Mouse (Mus musculus): ENCODE measurements around the gene Rbms3.
A peak's percentile ranks its signal among the peaks of the same experiment; 100 is the strongest.

Rbms3 gene

DNA sequence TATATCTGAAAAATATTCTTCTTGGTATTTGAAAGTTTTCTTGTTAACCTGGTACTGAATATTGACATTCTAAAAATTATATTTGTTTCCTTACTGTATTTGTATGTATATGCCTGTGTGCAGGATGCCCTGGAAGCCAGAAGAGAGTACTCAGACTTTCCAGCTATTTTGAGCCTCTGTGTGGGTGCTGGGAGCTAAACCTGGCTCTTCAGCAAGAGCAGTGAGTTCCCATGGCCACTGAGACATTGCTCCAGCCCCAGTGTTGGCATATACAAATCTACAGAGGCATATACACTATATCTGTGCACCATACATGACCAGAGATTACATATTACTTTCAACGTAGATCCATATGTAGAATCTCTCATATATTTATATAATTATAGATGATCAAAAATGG lies 581.1 kb downstream of the Rbms3 start:
- no peak for DNase-seq (ENCODE audit: low spot score in 2 of 2)

DNA sequence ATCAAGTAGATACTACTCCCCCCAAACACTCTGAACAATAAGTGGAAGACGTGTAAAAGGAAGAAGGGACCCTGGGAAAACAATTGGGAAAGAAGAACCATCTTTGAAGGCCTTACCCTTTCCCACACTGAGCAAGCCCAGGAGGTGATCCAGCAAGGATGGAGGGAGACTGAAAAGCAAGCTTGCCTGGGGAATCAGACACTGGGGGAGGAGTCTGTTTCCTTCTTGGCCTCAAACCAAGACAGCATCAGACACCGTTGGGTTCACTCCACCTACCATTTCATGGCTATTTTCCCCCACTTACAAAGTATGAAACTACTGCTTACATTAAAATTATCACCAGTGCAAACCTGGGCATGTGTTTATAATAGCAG lies 587.7 kb downstream of the Rbms3 start:
- DNase-seq (ENCODE audit: low spot score in 2 of 2), result no peak

DNA sequence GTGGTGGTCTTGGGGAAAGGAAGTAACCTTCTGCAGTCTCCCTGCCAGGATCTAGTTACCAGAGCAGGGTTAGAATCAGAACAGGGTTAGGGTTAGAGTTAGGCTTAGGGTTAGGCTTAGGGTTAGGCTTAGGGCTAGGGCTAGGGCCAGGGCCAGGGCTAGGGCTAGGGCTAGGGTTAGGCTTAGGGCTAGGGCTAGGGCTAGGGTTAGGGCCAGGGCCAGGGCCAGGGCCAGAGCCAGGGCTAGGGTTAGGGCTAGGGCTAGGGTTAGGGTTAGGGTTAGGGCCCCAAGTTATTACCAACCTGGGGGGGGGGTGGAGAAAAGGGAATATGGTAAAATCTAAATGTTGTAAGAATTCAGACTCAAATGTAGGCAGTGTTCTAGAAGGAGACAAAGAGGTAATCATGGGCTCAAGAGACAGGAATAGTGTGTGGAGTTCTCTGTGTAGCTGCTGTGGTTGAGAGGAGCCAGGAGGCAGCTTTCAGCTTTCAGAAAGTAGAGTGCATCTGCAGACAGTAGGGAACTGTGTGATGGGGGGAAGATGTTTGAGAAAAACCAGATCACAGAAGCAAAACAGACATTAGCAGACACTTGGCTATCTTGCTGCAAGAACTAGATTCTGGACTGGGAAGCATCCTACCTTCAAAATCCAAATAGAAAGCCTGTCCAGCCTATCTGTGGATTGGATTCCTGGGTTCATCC lies 588.3 kb downstream of the Rbms3 start:
- no peak for DNase-seq (ENCODE audit: low spot score in 2 of 2)

DNA sequence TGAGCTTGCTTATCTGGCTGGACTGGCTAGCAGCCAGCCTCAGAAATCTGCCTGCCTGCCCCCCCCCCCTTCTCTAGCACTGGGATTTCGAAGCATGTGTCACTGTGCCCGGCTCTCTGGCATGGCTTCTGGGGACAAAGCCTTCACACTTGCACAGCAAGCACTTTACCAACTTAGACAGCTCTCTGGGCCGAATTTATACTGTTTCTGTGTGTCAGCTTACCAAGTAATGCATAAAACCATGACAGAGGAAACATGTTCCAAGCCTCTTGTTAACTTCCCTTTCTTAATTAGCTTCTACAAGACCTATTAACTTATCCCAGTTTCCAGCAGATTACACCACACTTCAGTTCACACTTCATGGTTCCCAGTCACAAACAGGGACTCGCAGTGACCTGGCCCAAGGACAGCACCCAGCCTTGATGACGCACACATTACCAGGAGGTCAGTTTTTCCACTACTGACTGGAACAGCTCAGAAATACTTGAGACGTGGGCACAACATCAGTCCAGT lies 589.7 kb downstream of the Rbms3 start:
- no peak for DNase-seq (ENCODE audit: low spot score in 2 of 2)

DNA sequence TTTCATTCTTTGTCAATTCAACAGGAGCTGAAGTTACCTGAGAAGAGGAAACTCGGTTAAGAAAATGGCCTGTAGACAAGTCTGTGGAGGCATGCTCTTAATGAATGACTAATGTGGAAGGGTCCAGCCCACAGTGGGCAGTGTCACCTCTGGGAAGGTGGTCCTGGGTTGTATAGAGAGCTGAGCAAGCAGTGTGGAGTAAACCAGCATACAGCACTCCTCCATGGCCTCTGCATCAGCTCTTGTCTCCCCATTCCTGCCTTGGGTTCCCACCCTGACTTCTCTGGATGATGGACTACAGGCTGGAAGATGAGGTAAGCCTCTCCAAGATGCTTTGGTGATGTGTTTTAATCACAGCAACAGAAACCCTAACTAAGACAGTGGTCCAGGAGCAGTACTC lies 597.0 kb downstream of the Rbms3 start:
- no peak for DNase-seq (ENCODE audit: low spot score in 2 of 2)

DNA sequence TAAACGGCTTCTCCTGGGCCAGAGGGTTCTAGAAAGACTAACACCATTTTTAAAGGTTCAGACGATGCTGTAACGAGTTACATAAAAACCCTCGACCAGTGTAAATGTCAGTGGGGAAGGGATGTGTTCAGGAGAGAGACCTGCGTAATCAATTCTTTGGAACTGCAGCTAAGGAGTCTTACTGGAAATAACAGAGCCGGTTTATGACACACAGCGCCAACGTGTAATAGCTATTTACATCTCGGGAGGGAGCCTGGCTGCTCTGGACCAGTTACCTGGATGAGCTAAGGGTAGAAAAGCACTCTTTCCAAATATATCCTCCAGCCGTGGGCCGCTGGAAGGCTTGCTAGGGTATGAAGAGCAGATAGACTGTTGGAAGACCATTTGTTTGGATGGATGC lies 598.5 kb downstream of the Rbms3 start:
- no peak for DNase-seq (ENCODE audit: low spot score in 2 of 2)

DNA sequence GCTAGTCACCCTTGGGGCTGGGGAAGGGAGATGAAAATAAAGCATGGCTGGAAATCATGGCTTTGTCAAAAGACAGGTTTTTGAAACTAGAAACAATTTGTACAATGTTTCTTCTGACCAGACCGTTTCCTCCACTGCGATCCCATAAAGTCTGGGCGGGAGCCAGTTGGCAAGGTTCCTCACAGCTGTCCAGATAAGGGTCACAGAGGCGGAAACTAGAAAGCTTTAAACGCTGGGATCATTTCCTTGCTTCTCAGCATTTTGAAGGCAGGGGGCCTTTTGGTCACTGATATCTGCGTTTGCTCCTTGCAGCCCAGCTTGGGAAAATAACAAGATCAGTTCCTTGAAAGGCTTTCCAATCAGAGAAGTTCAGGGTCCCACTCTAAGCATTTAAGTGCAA lies 598.9 kb downstream of the Rbms3 start:
- DNase-seq (ENCODE audit: low spot score in 2 of 2), result peak in 1 of 2 experiments; percentile 31

DNA sequence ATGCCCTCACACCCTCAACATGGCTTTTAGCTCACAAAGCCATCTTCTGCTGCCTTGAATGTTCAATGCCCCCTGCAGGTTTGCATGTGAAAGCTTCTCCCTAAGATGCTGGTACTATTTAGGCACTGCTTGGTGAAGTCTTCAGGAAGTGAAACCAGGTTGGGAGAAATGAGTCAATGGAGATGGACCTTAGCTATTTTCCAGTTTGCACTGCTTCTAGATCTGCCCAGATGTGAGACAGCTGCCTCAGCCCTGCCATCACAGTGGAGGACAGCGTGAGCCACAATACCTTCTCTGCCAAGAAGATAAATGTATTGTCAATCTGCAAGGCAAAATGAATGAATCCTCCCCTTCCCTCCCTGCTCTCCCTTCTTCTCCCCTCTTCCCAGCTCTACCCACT lies 599.8 kb downstream of the Rbms3 start:
- no peak for DNase-seq (ENCODE audit: low spot score in 2 of 2)

DNA sequence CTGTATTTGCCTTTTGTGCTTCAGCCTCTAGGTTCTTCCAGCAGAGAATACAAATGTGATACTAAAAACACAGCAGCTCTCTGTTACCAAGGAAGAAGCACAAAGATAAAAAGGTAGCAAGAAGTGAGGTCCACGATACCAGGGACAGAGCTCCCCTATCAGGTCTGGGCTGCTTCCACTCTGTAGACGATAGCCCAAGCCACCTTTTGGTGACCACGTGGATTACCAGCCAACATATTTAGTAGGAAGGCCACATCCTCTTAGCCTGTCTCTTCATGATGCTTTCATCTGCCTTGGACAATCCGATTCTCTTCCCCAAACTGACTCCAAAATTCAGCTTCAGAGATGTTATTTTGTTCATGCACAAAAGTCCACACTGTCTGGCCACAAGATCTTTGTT lies 601.1 kb downstream of the Rbms3 start:
- no peak for DNase-seq (ENCODE audit: low spot score in 2 of 2)

DNA sequence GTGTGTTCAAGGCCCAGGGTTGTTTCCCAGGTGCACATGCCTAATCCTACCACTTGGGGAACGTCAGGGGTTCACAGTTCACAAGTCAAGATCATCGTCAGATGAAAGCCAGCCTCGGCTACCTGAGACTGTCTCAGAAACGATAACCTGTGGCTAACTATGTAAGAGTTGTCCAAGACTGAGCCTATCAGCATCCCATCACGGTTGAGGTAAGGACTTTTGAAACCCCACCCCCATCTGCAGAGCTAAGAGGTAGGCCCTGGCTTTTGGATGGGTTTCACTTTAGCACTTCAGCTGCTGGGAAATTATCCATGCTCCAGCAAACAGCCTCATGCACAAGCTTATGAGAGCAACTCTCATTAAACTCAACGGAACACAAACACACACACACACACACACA lies 607.6 kb downstream of the Rbms3 start:
- DNase-seq (ENCODE audit: low spot score in 2 of 2), result no peak

DNA sequence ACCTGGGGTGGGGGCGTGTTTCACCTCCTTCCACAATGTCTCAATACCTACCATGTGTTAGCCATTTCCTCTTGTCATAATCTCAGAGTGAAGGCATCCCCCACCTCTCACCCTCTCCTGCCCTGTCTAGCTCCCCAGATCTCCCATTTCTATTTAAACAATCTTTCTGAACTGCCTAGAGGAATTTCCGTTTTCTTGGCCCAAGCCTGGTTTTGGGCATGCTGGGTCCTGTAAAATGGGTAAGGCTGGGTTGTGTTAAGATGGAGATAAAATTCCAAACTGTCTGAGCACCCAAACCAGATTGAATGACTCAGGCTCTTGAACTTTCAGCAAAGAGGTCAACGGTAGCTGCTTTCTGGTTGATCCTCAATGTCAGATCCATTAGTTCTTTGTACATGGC lies 608.2 kb downstream of the Rbms3 start:
- DNase-seq (ENCODE audit: low spot score in 2 of 2), result no peak

DNA sequence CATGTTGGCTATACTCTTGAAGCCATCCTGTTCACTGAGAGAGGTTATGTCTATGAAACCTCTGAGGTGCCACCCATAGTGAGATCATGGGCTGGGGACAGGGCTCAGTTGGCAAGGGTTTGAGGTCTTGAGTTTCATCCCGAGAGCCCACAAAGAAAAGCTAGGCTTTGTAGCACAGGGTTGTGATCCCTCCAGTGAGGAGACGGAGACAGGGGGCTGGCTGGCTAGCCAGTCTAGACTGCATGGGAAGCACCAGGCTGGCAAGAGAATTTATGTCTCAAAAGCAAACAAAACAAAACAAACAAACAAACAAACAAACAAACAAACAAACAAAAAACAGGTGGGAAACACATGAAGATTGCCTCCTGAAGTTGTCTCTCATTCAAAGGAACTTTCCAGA lies 609.5 kb downstream of the Rbms3 start:
- DNase-seq (ENCODE audit: low spot score in 2 of 2), result no peak

DNA sequence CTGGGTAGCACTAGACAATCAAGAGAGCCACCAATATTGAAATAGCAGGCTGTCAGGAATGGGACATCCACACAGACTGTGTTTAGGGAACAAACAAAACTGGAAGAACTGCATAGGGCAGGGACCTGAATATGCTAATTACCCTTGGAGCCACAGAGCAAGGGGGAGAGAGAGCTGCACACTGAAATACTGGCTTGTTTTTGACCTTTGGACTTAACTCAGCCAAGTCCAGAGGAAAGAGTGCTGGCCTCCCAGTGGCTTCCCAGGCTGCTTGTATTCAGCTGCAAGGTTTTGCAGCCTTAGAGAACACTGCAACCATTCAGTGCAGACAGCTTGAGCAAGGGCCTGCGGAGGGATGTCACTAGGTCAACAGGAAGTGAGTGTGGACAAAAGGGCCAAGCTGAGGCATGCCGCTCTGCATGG lies 611.0 kb downstream of the Rbms3 start:
- DNase-seq (ENCODE audit: low spot score in 2 of 2), result peak in 1 of 2 experiments; percentile 10

DNA sequence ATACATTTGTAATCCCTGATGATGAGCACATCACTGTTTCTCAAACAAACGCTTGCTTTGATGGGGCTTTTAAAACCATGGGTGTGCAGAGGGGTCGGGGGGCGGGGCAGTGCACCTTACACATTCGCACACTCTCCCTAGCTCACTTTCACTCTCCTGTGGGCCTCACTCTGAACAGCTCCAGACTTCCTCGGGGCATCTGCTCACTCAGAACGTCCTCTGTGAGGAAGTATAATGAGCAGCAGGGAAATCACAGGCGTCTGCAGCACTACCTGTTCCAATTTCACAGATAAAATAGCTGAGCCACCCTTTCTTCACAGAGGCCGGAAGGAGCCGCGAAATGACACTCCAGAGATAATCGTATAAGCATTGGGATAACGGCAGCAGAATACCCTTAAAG lies 611.4 kb downstream of the Rbms3 start:
- no peak for DNase-seq (ENCODE audit: low spot score in 2 of 2)

DNA sequence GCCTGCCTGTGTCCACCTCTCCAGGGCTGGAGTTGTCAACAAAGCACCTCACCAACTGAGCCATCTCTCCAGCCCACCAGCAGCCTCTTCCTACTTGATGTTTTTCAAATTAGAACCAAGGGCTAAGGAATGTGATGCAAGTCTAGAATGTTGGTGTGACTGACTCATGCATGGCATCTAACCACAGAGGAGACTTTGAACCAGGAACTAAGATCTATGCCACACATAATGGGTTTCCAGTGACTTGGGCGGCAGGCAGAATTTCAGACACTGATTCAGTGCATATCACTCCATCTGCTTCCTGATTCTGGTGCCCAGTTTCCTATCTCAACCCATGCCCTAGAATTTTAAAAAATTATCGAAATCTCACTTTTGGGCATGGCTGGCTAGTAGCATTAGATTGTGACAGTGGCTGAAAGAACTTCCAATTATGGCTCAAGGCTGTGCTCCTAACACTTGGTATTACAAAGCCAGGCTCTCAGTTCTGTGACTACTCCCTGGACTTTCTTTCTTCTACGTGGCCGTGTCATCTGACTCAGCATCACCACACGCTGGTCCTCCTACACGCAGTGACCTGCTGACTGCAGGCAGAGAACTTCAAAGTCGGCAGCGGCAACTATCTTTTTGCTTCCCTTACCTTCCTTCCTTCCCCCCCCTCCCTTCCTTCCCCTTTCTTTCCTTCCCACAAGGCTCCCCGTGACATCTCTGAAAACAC lies 613.0 kb downstream of the Rbms3 start:
- no peak for DNase-seq (ENCODE audit: low spot score in 2 of 2)

DNA sequence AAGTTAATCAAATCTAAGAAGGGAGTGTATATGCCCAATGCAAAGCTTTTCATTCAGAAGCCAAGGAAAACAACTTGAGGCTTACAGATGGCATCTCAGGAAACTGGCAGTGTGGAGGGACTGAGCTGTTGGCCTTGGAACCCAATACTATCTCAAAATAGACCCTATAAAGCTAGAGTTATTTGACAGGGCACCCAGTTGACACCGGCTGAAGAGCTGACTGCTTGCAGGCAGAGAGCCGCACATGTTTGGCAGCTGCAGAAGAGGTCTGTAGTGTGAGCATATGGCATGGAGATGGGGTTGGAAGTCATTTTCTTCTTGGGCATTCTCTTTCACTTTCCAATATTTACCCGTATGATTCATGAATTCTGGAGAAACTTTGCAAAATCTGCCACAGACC lies 616.3 kb downstream of the Rbms3 start:
- no peak for DNase-seq (ENCODE audit: low spot score in 2 of 2)

DNA sequence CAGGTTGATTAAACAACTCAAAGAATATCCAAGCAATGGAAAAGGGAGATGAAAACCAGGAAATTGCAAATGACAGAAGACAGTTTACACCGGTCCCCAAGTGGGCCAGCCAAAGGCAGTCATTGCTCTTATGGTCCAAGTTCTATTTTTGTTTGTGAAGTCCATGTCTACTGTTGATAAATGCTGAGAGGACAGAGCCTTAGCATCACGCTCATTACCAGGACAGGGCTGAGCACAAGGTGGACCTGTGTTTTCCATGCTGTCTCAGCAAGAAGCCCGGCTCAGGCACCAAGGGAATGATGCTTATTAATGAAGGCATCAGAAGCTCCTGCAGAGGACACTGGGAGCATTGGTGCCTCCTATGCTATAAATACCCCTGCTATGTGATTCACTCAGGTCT lies 618.9 kb downstream of the Rbms3 start:
- DNase-seq (ENCODE audit: low spot score in 2 of 2), result no peak

DNA sequence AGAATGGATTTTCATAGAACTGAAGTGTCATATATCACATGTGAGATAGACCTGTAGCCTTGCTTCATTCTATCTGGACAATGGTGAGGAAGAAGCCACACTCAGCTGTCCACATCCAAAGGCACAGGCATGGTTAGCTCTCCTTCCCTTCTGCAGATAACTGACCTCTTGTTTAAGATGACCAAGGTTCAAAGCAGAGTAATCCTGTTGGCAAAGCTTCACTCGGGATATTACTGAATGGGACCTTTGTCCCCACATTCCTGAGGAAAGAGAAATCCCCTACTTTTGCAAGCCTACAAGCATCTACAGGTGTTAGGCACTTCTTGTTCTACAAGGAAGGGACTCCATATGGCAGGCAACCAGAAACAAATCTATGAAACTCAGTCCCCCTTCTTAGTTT lies 621.5 kb downstream of the Rbms3 start:
- no peak for DNase-seq (ENCODE audit: low spot score in 2 of 2)

DNA sequence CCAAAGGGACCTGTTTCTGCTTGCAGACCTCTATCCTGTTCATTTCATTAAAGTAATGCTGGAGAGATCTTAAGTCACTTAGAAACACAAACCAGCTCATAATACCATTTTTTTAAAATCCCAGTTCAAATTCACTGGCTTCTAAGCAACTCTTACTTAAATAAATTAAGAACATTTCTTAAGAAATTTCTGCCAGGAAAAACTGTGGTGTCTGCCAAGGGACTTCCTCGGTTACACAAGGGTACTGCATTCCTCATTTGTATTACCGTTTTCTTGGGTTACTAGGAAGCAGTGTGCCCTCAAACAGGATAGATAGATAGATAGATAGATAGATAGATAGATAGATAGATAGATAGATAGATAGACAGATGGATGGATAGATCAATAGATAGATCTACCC lies 627.6 kb downstream of the Rbms3 start:
- no peak for DNase-seq (ENCODE audit: low spot score in 2 of 2)

DNA sequence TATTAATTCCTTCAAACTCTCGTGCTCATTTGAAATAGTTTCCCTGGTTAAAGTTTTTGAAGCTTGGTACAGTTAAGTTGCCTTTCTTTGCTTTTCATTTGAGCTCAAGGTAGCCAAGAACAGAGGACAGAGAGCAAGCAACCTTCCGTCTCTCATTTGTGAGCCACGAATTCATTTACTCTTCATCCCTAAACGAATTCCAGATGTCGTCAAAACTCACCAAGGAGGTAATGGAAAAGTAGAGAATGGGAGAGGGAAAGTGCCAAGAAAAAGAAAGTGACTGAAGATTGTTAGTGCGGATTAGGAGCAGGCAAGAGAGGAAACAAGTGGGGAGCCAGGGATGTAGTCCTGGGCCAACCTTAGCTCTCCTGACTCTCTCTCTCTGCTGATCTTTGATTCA lies 630.5 kb downstream of the Rbms3 start:
- no peak for DNase-seq (ENCODE audit: low spot score in 2 of 2)

DNA sequence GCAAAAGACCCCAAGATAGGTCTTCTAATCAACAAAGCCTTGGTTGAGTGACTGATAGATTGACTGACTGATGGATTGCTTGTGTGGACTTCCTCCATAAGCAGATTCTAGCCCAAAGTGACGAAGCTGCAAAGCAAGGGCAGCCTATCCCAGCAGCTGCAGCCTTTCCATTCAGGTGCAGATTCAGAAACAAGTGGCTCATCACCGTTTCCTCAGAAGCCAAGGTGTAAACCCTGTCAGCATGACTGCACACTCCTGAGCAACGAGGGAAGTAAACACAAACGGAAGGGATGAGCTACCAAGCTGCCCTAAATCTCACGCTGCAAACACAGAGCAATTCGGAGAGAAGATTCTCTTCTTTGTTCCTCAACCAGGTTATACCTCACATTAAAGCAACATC lies 639.4 kb downstream of the Rbms3 start:
- DNase-seq (ENCODE audit: low spot score in 2 of 2), result no peak

DNA sequence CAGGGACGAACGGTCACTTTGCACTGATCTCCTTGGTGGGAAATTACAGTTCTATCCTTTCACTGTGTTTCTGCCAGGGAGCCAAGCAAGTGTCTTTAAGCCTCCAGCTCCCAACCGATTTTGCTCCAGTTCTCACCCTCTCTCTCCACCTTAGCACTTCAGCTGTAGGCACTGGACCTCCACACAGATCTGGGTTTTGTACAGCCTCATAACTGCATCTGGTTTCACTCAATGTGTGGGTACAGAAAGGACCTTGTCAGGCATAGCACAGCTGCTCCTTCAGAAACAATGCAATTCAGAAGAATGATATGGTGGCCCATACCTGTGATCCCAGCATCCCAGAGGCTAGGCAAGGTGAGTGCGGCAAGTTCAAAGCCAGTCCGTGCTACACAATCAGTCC lies 648.9 kb downstream of the Rbms3 start:
- DNase-seq (ENCODE audit: low spot score in 2 of 2), result no peak

DNA sequence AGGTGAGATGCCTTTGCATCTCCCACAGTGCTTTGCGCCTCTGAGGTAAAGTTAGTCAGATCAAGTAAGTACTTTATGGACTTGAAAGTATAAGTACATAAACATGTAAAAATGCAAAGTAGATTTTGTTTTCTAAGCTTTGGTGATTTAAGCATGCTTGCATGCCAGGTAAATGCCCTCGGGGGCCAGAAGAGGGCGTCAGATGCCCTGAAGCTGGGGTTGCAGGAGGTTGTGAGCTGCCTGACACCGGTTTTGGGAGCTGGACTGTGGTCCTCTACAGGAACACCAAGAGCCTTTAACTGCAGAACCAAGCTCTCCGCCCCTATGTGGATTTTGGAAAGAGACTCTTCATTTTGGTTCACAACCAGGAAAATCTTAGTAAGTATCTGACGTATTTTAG lies 652.3 kb downstream of the Rbms3 start:
- no peak for DNase-seq (ENCODE audit: low spot score in 2 of 2)

All from frontal cortex, postnatal 10 days (tissue).